Mouse (Mus musculus): ENCODE data around the gene Ethe1.

DNA sequence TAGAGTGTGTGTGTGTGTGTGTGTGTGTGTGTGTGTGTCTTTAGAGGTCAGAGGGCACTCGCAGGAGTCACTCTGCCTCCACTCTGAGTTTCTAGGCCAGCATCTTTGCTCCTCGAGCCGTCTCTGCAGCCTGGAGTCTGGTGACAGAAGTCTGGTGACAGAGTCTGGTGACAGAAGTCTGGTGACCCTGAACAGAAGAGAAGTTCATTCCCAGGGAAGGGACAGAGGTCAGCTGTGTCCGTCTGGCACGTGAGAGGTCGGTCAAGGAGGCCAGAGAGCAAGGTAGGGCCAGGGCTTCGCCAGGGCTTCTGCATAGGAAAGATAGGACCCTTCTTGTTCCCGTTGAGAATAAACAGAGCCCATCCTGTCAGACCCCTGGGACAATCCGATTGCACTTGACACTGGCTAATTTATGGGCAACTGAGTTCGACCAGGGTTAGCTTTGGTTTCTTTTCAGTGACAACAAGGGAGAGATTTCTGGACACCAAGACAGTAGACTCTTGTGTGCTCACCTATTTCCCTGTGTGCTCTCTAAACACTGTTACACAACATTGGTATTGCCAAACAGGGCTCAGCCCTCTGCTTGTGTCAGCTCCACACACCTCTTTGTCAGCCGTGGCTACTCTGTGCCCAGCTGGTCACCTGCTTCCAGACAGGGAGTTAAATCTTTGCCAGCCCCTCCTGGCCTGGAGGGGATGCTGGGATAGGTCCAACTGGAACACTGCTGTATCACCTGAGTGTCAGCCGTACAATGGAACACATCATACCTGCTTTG, 35.2 kb upstream of the Ethe1 start:
- no peak for TF ChIP-seq CTCF (IDR thresholded peaks at IDR 0.05; ENCODE audit: borderline replicate concordance, extremely low read depth, insufficient read depth, insufficient read length)
- TF ChIP-seq POLR2A (IDR thresholded peaks at IDR 0.05; ENCODE audit: borderline replicate concordance, extremely low read depth, insufficient read depth, insufficient read length, poor library complexity, severe bottlenecking): no peak

Data from brain, embryonic 14.5 days (tissue).